Mouse (Mus musculus) left cerebral cortex, postnatal 10 days (tissue): ENCODE measurements around the gene Cirbp. TPM values are rescaled to one million over a fixed set of nuclear protein-coding genes. Genes with fewer than 3 reads are reported as not detected.

Experiments used
- total RNA-seq, 2 experiments: library from RNA; stranded (reverse); gene quantifications; 2 replicates each; pipeline ENCODE4 v1.2.3; 2021

Gene Cirbp
- total RNA-seq, 2 experiments from 2014 or later = 138 to 151 TPM

Other genes with a start within 250 kb of the Cirbp start
- gene Kiss1r, start 249.0 kb upstream of the Cirbp start, total RNA-seq = 1 to 10 TPM; 6.8 to 8.4 TPM
- gene R3hdm4, start 244.8 kb upstream of the Cirbp start, total RNA-seq = 100 to 1,000 TPM; 389 to 406 TPM
- 1 to 10 TPM; 6.0 to 7.1 TPM for gene Arid3a, start 238.9 kb upstream of the Cirbp start, total RNA-seq
- gene Wdr18, start 205.8 kb upstream of the Cirbp start, total RNA-seq = 10 to 100 TPM; 46.2 to 49.9 TPM
- under 1 TPM; 0.24 to 0.28 TPM for gene Grin3b, start 195.3 kb upstream of the Cirbp start, total RNA-seq
- gene Tmem259, start 181.7 kb upstream of the Cirbp start, total RNA-seq = 100 to 1,000 TPM; 136 TPM
- 10 to 100 TPM in 1 of 2 experiments, 1 to 10 TPM in 1; 8.9 to 12.4 TPM for gene Cnn2, start 177.4 kb upstream of the Cirbp start, total RNA-seq
- 1 to 10 TPM; 8.5 to 9.8 TPM for gene Abca7, start 169.5 kb upstream of the Cirbp start, total RNA-seq
- 1 to 10 TPM; 3.3 to 4.5 TPM for gene Arhgap45, start 149.3 kb upstream of the Cirbp start, total RNA-seq
- 10 to 100 TPM; 64.1 to 66.0 TPM for gene Polr2e, start 126.2 kb upstream of the Cirbp start, total RNA-seq
- 100 to 1,000 TPM; 436 to 469 TPM for gene Gpx4, start 118.8 kb upstream of the Cirbp start, total RNA-seq
- 10 to 100 TPM; 20.4 to 21.2 TPM for gene Sbno2, start 60.4 kb upstream of the Cirbp start, total RNA-seq
- 10 to 100 TPM; 81.6 to 93.4 TPM for gene Stk11, start 50.2 kb upstream of the Cirbp start, total RNA-seq
- gene Atp5d, start 27.4 kb upstream of the Cirbp start, total RNA-seq = 100 to 1,000 TPM; 342 to 379 TPM
- gene Cbarp, start 25.1 kb upstream of the Cirbp start, total RNA-seq = 100 to 1,000 TPM; 394 to 415 TPM
- gene Midn, start 17.7 kb upstream of the Cirbp start, total RNA-seq = 100 to 1,000 TPM in 1 of 2 experiments, 10 to 100 TPM in 1; 92.6 to 103 TPM
- gene 1600002K03Rik, start 7.0 kb downstream of the Cirbp start, total RNA-seq = 1 to 10 TPM; 4.5 TPM
- gene Efna2, start 13.5 kb downstream of the Cirbp start, total RNA-seq = 10 to 100 TPM; 18.4 to 19.1 TPM
- 10 to 100 TPM; 43.5 to 45.3 TPM for gene Mum1, start 60.4 kb downstream of the Cirbp start, total RNA-seq
- gene Ndufs7, start 83.1 kb downstream of the Cirbp start, total RNA-seq = 100 to 1,000 TPM; 142 to 161 TPM
- 10 to 100 TPM; 25.9 to 26.0 TPM for gene Gamt, start 95.0 kb downstream of the Cirbp start, total RNA-seq
- gene Dazap1, start 95.5 kb downstream of the Cirbp start, total RNA-seq = 10 to 100 TPM; 95.2 to 98.6 TPM
- 100 to 1,000 TPM; 784 to 803 TPM for gene Rps15, start 126.5 kb downstream of the Cirbp start, total RNA-seq
- 100 to 1,000 TPM; 175 to 194 TPM for gene Apc2, start 130.0 kb downstream of the Cirbp start, total RNA-seq
- gene 2310011J03Rik, start 154.6 kb downstream of the Cirbp start, total RNA-seq = 10 to 100 TPM; 19.9 to 21.0 TPM
- gene Pcsk4, start 163.5 kb downstream of the Cirbp start, total RNA-seq = 1 to 10 TPM; 9.8 to 9.9 TPM
- 10 to 100 TPM in 1 of 2 experiments, 1 to 10 TPM in 1; 9.3 to 10.1 TPM for gene Reep6, start 164.0 kb downstream of the Cirbp start, total RNA-seq
- gene Adamtsl5, start 182.4 kb downstream of the Cirbp start, total RNA-seq = under 1 TPM; 0.66 to 0.85 TPM
- gene Plk5, start 190.5 kb downstream of the Cirbp start, total RNA-seq = 1 to 10 TPM; 3.1 to 5.1 TPM
- 10 to 100 TPM; 31.1 to 35.4 TPM for gene Mex3d, start 221.7 kb downstream of the Cirbp start, total RNA-seq
- gene Mbd3, start 233.6 kb downstream of the Cirbp start, total RNA-seq = 100 to 1,000 TPM; 121 to 124 TPM
- 100 to 1,000 TPM; 508 to 513 TPM for gene Uqcr11, start 240.8 kb downstream of the Cirbp start, total RNA-seq